Mouse (Mus musculus) regulatory T cell (primary cell): ENCODE measurements around the gene Gab3.

ENCODE experiments used
- in situ Hi-C: fragments of 300-600 bp; cut with MboI, MseI; formaldehyde crosslinking; loops from one replicate; pipeline ENCODE4 v1.15.1; 2025; ENCODE audit warnings: high pct_unique_total_duplicates

The Gab3 gene

DNA sequence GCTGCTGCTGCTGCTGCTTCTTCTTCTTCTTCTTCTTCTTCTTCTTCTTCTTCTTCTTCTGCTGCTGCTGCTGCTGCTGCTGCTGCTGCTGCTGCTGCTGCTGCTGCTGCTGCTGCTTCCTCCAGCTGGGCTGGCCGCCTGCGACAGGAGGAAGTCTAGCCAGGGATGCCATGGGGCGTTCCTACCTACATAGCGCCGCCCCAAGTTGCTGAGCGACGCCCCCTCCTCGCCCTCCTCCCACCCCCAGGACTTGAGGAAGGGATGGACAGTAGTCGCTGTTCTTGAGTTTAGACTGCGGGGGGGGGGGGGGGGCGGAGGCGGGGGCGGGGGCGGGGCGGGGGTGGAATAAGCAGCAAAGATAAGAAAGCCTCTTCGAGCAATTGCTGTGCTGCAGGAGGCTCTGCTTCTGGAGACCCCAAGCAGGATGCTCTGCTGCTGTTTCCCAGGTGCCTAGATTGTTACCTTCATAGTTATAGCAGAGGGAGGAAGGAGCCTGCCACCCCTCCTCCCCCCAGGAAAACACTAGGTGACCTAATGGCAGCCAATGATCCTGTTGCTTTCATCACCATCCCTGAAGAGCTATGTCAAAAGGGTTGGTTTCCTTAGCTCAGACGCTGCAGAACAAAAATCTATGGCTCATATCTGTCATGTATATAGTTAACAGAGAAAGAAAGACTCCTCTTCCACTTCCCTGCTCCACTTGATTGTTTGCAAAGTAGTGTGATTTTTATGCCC lies at the start of gene Gab3:
Gene Gab3, minus strand, starts transcription at position 685 of the 735 bp plus-strand sequence.
- in situ Hi-C loops = no loop called here

DNA sequence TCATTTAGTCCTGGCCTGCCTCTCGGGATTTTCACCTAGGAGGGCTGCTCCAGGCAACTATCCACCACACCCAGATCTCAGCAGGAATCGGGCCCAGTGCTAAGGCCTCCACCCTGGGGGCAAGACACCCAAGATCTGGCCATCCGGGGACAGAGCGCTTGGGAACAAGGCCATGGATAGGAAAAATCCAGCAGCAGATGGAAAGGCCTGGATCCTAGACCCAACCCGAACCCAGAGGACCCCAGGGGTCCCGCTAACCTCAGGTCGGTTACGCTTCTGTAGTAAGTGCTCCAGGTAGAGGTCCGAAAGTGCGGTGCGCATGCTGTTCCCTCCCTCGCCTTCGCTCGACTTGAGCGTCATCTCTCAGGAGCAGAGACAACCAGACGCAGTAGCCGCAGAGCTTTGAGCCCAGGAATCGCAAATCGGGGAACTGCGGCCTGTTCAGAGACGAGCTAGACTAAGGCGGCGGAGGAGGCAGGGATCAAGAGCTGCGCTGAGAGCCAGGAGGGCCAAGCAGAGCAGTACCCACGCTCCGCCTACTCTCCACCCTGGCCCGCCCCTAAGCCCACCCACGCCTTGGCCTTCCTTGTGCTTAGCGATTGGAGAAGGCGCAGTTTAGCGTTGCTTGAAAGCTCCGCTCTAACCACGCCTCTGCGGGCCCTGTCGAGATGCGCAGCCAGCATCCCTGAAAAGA lies 45.4 kb upstream of the Gab3 start, which contains the start of gene Mpp1:
Gene Mpp1, minus strand, starts transcription at position 550 of the 694 bp plus-strand sequence.
- in situ Hi-C loops = no loop called here

DNA sequence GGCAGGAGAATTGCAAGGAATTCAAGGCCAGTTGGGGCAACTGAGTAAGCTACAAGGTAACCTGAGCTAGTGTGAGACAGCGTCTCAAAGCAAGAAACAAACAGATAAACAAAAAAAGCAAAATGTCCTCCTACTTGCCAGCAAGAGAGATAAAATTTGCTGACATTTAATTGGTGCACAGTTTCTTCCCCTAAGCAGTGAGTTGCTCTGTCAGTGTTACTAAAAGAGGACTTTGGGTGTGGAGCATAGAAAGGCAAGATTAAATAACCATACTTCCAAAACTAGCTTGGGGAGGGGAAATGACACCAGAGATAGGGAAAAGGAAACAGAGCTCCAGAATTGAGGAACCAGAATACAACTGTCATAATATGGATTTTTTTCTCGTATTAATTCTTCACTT lies 44.2 kb upstream of the Gab3 start:
- in situ Hi-C loops = no loop called here

DNA sequence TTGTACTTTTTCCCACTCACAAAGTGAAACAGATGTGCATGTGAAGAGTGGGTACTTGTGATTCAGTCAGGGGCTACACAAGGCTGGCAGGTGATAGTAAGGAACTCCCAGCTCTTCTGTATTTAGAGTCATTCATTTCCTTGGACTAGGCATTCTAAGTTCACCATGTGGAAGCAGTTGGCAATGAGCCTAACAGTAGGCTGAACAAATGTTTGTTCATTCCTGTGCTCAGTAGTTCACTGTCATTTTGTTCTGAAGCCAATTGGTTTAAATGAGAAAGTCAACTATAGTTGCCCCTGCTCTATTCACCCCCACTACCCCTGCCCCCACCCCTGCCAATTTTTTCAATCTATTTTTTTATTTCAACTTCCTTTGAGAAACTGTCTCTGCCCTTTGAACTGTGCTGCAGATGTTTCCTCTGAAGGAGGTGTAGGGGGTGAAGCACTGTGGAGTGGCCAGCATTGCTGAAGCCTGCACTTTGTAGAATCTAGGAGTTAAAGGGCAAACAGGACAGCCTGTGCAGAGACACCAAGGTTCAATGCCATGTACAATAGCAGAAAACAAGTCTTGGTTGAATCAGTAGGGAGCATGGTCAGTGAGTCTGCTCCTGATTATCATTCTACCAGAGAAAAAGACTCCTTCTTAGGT lies 43.2 kb upstream of the Gab3 start:
- in situ Hi-C loops = no loop called here

DNA sequence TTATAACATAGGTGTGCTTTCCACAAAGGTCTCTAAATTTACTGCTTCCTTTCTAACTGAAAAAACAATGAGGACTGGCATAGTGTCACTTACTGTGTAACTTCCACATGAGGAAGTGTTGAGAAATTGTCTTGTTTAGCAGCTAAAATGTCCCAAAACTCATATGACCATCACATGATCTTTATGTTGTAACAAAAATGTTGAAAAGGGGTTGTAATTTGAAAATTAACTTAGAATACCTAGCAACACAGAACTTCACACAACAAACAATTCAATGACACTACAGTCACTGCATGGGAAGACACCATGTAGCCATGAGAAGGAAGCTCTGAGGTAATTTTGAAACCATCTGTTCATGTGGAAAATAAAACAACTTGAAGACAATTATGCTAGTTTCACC lies 41.6 kb upstream of the Gab3 start:
- in situ Hi-C loops = no loop called here

DNA sequence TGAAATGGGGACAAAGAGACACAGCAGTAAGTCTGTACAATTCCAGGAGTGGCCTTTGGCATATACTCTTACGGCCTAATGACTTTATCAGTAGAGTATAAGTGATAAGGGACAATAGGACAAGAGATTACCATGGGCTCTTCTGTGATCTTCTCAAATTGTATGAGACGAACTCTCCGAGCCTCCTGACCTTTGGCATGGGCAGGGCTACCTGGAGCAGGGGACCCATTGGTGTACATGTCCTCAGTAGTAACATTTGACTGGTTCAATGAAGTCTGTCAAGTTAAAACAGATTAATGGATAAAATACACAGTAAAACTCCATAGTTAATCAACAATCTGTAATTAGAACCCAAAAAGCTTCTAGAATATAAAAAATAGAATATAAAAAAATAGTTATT lies 40.3 kb upstream of the Gab3 start:
- in situ Hi-C loops = no loop called here

DNA sequence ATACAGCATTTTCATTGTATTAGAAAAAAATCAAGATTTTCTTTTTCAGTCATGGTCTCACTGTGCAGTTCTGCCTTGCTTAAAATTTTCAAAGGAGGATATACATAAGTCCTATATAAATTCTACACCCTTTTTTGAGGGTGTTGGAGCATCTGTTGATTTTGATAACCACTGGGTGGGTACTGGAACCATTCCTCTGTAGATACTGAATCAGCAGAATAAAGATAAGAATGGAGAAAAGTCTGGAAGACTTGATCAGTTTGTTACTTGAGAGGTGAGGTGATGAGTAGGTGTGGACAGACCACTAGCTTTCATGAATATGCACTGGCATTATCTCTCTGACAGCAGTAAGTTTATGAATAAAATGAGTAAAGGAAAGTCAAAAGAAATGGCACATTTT lies 30.3 kb upstream of the Gab3 start:
- in situ Hi-C loops = loop anchor here (25.0 kb wide), 1 partner anchor 422 kb away; no protein-coding TSS in a partner anchor

DNA sequence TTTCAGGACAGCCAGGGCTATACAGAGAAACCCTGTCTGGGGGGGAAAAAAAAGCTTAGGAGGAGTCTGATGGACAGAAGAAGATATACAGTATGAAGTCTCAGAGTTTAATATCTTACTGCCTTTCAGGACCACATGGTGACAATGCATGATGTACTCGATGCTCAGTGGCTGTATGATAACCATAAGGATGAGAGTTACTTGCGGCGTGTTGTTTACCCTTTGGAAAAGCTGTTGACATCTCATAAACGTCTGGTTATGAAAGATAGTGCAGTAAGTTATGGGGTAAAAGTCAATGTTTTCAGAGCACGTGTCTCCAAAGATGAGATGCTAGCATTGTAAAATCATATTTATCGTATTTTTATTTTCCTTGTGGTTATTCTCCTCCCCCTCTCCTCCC lies 17.0 kb upstream of the Gab3 start:
- in situ Hi-C loops = loop anchor here (5.0 to 25.0 kb wide), 2 partner anchors 330 to 435 kb away; no protein-coding TSS in a partner anchor

DNA sequence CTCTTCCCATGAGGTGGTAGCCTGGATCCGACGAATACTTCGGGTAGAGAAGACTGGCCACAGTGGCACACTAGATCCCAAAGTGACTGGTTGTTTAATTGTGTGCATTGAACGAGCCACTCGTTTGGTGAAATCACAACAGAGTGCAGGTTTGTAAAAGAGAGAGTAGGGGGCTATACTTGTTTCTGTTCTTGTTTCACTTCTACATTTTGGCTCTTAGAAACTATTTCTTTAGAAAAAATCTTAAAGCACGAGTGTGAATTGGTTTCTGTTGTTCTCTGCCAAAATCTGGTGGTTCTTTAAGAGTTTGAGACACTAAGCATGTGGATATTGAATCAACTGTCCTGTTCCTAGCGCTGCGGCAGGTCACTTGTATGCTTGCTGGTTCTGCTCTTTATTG lies 13.5 kb upstream of the Gab3 start:
- in situ Hi-C loops = no loop called here

DNA sequence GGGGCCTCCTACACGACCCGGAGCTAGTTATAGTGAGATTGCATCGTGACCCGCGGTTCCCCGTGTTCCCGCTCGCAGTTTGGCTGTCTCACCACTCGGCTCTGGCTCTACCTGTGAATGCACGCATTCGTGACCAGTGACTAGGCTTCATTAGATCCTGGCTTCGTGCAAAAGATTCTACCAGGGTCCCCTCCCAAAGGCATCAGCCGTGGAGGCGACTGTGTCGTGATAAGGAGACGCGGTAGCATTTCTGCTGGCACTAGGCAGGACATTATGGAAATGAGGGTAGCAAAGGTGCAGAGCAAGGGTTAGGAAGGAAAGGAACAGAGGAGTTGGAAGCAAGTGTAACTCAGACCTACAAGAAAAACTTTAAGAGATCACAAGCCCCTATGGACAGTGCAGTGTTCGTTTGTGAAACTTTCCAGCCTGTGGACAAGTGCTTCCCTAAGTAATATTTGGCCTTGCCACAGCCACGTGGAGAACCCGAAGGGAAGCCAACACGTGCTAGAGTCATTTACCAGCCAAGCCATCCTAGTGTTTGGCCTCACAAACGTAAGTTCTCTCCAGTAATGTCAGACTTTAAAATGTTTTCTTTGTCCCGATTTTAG lies 11.0 kb upstream of the Gab3 start:
- in situ Hi-C loops = no loop called here

DNA sequence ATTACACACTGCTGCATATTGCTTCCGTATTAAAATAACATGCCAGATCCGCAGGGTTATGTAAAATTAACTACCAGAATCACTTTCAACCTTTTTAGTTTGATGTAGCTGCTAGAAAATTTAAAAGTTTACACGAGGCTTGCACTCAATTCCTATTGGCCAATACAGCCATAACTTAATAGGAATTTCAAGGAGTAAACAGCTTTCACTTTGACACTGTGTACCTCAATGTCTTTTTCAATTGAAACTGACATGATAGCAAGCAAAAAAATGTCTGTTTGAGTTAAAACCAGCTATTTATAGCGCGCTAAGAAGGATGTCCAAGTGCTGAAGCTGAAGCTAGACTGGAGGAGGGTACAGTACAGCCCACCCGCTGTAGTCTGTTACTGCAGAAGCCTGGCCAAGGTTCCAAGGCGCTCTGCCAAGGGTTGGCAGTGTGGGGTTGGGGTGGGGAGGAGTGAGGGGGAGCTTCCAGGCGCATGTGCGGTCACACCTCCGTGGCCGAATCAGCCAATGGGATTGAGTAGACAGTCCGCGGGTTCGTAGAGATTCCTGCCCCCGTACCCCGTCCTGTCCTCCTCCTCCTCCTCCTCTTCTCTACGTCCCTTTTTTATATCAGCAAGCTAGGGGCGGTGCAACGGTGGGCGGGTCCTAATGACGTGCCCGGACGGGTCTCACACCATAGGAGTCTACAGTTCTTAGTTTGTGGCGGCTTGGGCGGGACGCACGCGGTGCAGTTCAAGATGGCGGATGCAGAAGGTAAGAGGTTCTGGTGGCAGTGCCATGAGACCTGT lies 10.3 kb upstream of the Gab3 start, which contains the start of gene Dkc1:
Gene Dkc1, plus strand, starts transcription at position 486 of the 794 bp plus-strand sequence.
- in situ Hi-C loops = no loop called here

DNA sequence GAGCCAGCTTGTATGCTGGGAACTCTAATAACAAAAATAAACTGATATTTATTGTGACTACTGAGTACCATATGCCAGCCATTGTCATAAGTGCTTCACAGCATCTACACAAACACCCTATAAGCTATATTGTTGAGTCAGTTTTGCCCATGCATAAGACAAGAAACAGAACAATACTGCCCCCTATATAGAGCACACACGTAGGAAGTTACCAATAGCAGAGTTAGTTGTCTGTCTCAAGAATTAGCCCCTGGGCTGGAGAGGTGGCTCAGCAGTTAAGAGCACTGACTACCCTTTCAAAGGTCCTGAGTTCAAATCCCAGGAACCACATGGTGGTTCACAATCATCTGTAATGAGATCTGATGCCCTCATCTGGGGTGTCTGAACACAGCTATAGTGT lies 396 bp upstream of the Gab3 start:
- in situ Hi-C loops = no loop called here

DNA sequence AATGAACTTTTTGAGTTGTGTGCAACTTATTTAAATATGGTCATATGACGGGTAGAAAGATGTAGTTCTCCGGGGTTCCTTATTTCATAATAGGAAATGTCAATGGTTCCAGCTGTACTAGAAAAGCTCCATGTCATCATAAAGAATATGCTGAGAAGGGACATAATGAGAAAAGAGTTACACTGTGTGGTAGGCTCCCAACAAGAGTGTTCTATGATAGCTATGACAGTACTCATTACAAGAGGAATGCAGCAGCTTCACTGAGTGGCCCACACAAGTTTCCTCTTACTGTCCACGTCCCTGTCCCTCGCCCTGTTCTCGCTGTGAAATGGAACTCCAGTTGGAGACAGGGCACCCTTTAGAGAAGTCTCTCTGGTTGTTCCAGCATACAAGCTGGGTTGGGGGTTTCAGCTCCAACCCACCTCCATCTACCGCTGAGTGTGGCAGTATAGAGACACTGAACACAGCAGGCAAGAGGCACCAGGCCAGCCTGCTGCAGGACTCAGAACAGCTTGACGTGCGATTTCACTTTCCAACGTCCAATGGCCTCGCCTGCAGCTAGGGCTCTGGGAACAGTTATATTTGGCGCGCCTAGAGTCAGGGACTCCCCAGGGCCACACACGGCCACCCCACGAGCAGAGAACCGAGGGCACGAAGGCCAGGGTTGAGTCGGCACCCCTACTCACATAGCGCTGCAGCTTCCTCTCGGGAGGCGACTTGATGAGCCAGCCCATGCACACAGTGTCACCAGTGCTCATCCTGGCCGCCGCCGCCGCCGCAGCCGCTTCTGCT lies 1.1 kb downstream of the Gab3 start:
- in situ Hi-C loops = no loop called here

DNA sequence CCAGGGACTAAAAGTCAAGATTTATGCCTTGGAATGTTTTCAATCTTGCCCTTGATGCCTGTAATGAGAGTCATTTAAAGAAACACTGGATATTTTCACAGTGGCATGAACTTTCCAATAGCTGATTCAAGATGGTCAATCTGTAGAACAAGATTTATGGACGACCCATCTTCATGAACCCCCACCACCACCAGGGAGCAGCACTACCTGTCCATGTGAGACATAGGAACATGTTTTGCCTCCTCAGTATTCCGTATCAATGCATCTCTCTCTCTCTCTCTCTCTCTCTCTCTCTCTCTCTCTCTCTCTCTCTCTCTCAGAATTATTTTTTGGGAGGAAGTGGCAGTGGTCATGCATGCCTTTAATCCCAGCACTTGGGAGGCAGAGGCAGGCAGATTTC lies 2.9 kb downstream of the Gab3 start:
- in situ Hi-C loops = no loop called here

DNA sequence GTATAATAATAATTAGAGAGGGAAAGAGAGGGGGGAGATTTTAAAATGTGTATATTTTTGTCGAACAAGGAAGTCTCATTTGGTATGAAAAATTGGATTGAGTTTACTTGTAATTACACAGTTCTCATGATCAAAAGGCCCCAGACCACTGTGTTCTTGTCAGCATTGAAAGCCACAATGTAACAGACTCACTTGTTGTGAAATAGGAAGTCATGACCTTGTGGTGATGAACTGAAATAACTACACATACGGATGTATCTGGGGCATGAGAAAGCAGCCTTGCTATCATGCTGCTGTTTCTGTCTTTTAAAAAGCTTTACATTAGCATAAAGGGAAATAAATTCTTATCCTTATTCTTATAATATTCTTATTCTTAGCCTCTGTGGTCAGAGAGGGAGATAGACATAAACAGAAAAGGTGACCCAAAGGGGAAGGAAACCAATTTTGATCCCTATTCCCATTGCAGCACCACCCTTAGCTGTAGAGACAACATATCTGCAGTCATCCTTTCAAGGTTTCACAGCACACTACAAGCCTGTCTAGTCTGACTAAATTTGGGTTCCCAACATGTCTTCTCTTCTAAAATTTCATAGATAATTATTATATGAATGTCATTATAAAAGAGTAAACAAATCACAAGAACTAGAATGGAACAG lies 29.0 kb downstream of the Gab3 start:
- in situ Hi-C loops = no loop called here

DNA sequence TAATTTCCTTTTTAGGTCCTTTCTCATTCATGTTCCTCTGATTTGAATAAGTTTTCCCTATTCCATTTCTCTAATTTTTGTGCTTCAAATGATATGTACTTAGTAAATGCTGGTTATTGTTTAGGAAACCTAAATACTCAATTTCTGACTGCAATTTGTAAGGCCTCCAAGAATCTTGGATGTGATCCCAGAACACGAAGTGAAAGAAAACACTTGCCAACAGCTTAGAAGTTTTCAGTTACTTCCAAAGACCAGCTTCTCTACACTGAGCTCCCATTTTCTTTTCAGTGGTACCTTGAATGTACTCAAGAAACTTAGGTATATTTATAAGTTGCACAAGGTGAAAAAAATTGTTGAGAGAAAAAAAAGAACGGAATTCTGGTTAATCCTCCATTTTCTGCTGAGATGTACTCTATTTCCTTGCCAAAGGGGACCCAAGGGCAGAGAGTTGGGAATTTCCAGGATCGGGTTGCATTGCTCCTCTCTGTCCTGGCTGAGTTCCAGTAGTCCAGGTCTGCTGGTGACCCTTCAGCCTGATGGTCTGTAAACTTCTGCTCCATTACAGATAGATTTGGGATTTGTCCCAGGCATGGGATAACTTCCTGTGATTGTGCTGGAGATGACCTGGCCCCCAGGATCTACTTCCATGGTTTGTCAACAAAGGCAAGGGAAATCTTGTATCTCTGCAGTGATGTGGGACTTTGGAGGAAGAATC lies 38.2 kb downstream of the Gab3 start:
- in situ Hi-C loops = no loop called here

DNA sequence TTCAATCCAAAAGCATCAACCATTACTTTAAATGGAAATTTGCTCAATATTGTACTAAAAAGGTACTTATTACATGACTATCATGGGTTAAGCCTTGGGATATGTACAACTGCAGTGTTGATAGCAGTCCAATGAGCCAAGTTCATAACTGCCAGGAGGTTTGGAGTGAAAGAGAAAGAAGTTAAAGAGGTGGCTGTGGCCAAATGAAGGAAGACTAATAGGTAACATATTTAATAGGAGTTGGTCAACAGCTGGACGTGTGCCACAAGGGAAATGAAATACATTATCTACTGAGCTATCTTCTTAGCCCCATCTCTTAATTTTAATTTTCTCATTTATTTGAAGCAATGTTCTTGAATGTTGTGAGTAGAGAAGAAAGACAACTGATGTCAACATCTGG lies 39.3 kb downstream of the Gab3 start:
- in situ Hi-C loops = no loop called here

DNA sequence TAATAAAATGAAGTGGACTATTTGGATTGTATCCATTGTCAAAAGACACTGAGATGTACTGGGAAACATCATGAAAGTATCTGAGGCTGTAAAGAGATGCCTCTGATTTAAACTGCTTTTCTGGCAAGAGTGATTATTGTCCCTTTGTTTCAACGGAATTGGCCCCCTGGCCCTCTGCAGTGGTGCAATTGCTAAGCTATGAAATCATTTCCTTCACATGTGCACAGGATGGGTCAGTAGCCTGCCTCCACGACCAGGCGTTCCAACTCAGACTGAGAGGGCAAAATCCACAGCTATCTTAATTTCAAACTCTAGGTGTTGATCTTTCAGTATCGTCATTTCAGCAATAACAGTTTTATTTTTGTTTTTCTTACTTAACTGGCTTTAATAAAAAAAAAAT lies 40.7 kb downstream of the Gab3 start:
- in situ Hi-C loops = no loop called here

DNA sequence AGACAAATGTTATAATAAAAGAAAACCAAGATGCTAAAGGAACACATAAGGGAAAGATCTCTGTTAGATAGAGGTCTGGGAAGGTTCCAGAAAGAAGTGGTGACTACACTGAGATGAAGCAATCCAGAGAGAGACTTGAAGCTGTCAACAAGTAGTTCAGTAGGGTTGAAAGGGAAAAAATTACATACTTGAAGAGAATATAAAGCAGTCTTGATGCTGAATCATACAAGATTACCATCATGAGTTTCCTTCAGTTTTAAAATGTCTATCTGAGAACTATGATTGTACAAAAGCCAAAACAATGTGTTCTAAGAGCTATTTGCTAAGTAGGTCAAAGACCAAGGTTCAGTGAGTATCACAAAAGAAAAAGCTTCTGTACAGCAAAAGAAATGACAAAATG lies 48.6 kb downstream of the Gab3 start:
- in situ Hi-C loops = no loop called here
